Comparison of ENCODE assay signal across 15 mouse cellular contexts in genomic region chr1:144200496-144200895, GRCm38 (mm10). TPM values are rescaled to one million over a fixed set of nuclear protein-coding genes. Genes with fewer than 3 reads are reported as not detected.
A peak's percentile ranks its signal among the peaks of the same experiment; 100 is the strongest.
DNase-seq lines count a peak whose midpoint lies in the region; ATAC-seq and TF ChIP-seq lines count a peak whose summit lies in the region.
"Had no signal": no experiment of that assay in that cellular context is flagged by ENCODE, and none has a peak within 500 bp of the region (broad histone marks: within the 10 kb centered on the region; RNA-seq: fewer than 3 reads in every experiment).

No protein-coding gene starts in this region.

- no peak for TF ChIP-seq POLR2A in kidney, adult 2 months (IDR thresholded peaks at IDR 0.05; ENCODE audit: low read depth, low read length)
- TF ChIP-seq POLR2A in CH12.LX (IDR thresholded peaks at IDR 0.05; ENCODE audit: low read depth, low read length) = no peak

- ATAC-seq in kidney, embryonic 15.5 days (replicated peaks; ENCODE audit: low FRiP score) = no peak
- no peak for ATAC-seq in hindbrain, embryonic 14.5 days (ENCODE audit: low FRiP score)

- peak; percentile 93 for TF ChIP-seq EP300 in CH12.LX (IDR thresholded peaks at IDR 0.05; ENCODE audit: low read length)

- in situ Hi-C loops in CH12.LX (cut with MboI; ENCODE audit: low pct_ligation_motif_present, low pct_unique_long_range_greater_than_20kb, low sequenced_read_pairs) = no loop called here

- H3K27ac ChIP-seq in kidney, adult 2 months (ENCODE audit: insufficient read depth, low read depth, low read length) = no peak overlapping the region
- no peak overlapping the region for H3K27ac ChIP-seq in kidney, embryonic 15.5 days
- H3K27ac ChIP-seq in CH12.LX (ENCODE audit: insufficient read depth, low read depth) = no peak overlapping the region
- H3K27ac ChIP-seq in hindbrain, embryonic 14.5 days = no peak overlapping the region
- H3K27ac ChIP-seq: hindbrain, embryonic 13.5 days; liver, embryonic 14.5 days; midbrain, embryonic 12.5 days had no signal

- no peaks in the 10 kb centered on the region for H3K36me3 ChIP-seq in kidney, adult 2 months (ENCODE audit: control insufficient read depth, insufficient read depth, low read length)
- H3K36me3 ChIP-seq in kidney, embryonic 15.5 days = no peaks in the 10 kb centered on the region
- no peaks in the 10 kb centered on the region for H3K36me3 ChIP-seq in CH12.LX (replicated peaks in 1 of 2; ENCODE audit: control insufficient read depth in 1 of 2, insufficient read depth in 1 of 2, low read length in 1 of 2)
- no peaks in the 10 kb centered on the region for H3K36me3 ChIP-seq in hindbrain, embryonic 14.5 days (replicated peaks; ENCODE audit: control insufficient read depth, insufficient read depth)
- H3K36me3 ChIP-seq: hindbrain, embryonic 13.5 days; midbrain, embryonic 12.5 days had no signal

- H3K9ac ChIP-seq in kidney, embryonic 15.5 days = no peak overlapping the region
- H3K9ac ChIP-seq in CH12.LX (ENCODE audit: insufficient read depth, low read depth) = no peak overlapping the region
- no peak overlapping the region for H3K9ac ChIP-seq in hindbrain, embryonic 14.5 days
- H3K9ac ChIP-seq: hindbrain, embryonic 13.5 days; liver, embryonic 14.5 days; midbrain, embryonic 12.5 days had no signal

- H3K4me3 ChIP-seq in kidney, adult 2 months (ENCODE audit: insufficient read depth, low read depth, low read length) = no peak overlapping the region
- no peak overlapping the region for H3K4me3 ChIP-seq in kidney, embryonic 15.5 days (replicated peaks)
- no peak overlapping the region for H3K4me3 ChIP-seq in CH12.LX (replicated peaks in 1 of 3; ENCODE audit: low read depth in 2 of 3, low read length in 2 of 3, poor library complexity in 1 of 3)
- no peak overlapping the region for H3K4me3 ChIP-seq in hindbrain, embryonic 14.5 days (replicated peaks; ENCODE audit: low read length)
- H3K4me3 ChIP-seq: erythroblast, embryonic 14.5 days; hindbrain, embryonic 13.5 days; midbrain, embryonic 12.5 days had no signal

- DNase-seq in kidney, adult 2 months = peak; percentile 6
- DNase-seq in CH12.LX (ENCODE audit: extremely low read depth) = peak; percentile 91
- DNase-seq in induced T-regulatory cell, adult 2 months (ENCODE audit: low read depth) = peak; percentile 43
- DNase-seq in natural killer cell, adult 2 months (ENCODE audit: low spot score in 2 of 2) = peak; percentile 84 to 86
- no peak for DNase-seq in hindbrain, embryonic 14.5 days (ENCODE audit: low spot score)
- no peak for DNase-seq in right cerebral cortex, postnatal 4 days
- DNase-seq: cerebellum, adult 9-10 months; kidney, adult 18-20 months had no signal

- H3K79me2 ChIP-seq in CH12.LX (replicated peaks; ENCODE audit: control insufficient read depth, extremely low read depth, insufficient read depth, poor library complexity, severe bottlenecking) = no peaks in the 10 kb centered on the region

- no peaks in the 10 kb centered on the region for H3K4me1 ChIP-seq in kidney, adult 2 months (ENCODE audit: control insufficient read depth, insufficient read depth, low read length)
- no peaks in the 10 kb centered on the region for H3K4me1 ChIP-seq in kidney, embryonic 15.5 days
- peaks cover 8 to 64% of the 10 kb centered on the region in 2 experiments; a peak in 3 of 4 replicates for H3K4me1 ChIP-seq in CH12.LX (ENCODE audit: control insufficient read depth in 1 of 2, insufficient read depth in 2 of 2)
- H3K4me1 ChIP-seq in hindbrain, embryonic 14.5 days (replicated peaks; ENCODE audit: control insufficient read depth, insufficient read depth, low read length) = no peaks in the 10 kb centered on the region
- H3K4me1 ChIP-seq: hindbrain, embryonic 13.5 days; midbrain, embryonic 12.5 days had no signal

- WGBS in kidney, adult 2 months = 41% methylated on average over 2 of the region's 2 CpGs
- 70% methylated on average over 2 of the region's 2 CpGs for WGBS in kidney, embryonic 15.5 days
- WGBS in hindbrain, embryonic 14.5 days = 81% methylated on average over 2 of the region's 2 CpGs

- no peak for TF ChIP-seq RAD21 in CH12.LX (IDR thresholded peaks at IDR 0.05; ENCODE audit: low read depth, low read length)

- no peak overlapping the region for H3K4me2 ChIP-seq in kidney, embryonic 15.5 days
- H3K4me2 ChIP-seq in CH12.LX (ENCODE audit: insufficient read depth, low read depth, poor library complexity, severe bottlenecking) = peak overlapping the region; percentile 44; the same call in 1 of the 2 replicates
- no peak overlapping the region for H3K4me2 ChIP-seq in hindbrain, embryonic 14.5 days (replicated peaks)
- H3K4me2 ChIP-seq: hindbrain, embryonic 13.5 days; midbrain, embryonic 12.5 days had no signal

- dilution Hi-C loops in CH12.LX (cut with MboI; ENCODE audit: extremely low pct_ligation_motif_present, extremely low pct_unique_long_range_greater_than_20kb, low sequenced_read_pairs) = no loop called here

- H3K9me3 ChIP-seq in kidney, embryonic 15.5 days (replicated peaks) = no peaks in the 10 kb centered on the region
- H3K9me3 ChIP-seq in CH12.LX (replicated peaks; ENCODE audit: low read length) = no peaks in the 10 kb centered on the region
- H3K9me3 ChIP-seq in hindbrain, embryonic 14.5 days (ENCODE audit: control insufficient read depth, low read length) = no peaks in the 10 kb centered on the region
- H3K9me3 ChIP-seq: hindbrain, embryonic 13.5 days; midbrain, embryonic 12.5 days had no signal

- H3K27me3 ChIP-seq in kidney, adult 2 months (replicated peaks; ENCODE audit: control insufficient read depth, insufficient read depth, low read length) = no peaks in the 10 kb centered on the region
- no peaks in the 10 kb centered on the region for H3K27me3 ChIP-seq in kidney, embryonic 15.5 days
- H3K27me3 ChIP-seq in CH12.LX (replicated peaks) = no peaks in the 10 kb centered on the region
- H3K27me3 ChIP-seq in hindbrain, embryonic 14.5 days (ENCODE audit: control insufficient read depth, insufficient read depth, low read length) = no peaks in the 10 kb centered on the region
- H3K27me3 ChIP-seq: hindbrain, embryonic 13.5 days; midbrain, embryonic 12.5 days had no signal

- TF ChIP-seq CTCF in kidney, adult 2 months (conservative IDR thresholded peaks at IDR 0.05; ENCODE audit: insufficient read depth, insufficient read length, low read depth, low read length) = no peak
- no peak for TF ChIP-seq CTCF in CH12.LX (conservative IDR thresholded peaks at IDR 0.05 in 1 of 2, IDR thresholded peaks at IDR 0.05 in 1 of 2; ENCODE audit: low read depth in 2 of 2, low read length in 2 of 2)

TF ChIP-seq in CH12.LX, 34 proteins besides CTCF, POLR2A, EP300 and RAD21 (continues in another document):
- no peak for TF ChIP-seq ZC3H11A (IDR thresholded peaks at IDR 0.05; ENCODE audit: low read depth, low read length)
- TF ChIP-seq MXI1 (IDR thresholded peaks at IDR 0.05; ENCODE audit: low read depth, low read length) = peak; percentile 52; the same call in 1 of the 2 replicates
- peak; percentile 78 for TF ChIP-seq MAX (IDR thresholded peaks at IDR 0.05; ENCODE audit: low read length)
- TF ChIP-seq JUND (conservative IDR thresholded peaks at IDR 0.05; ENCODE audit: low read depth, low read length) = peak; percentile 62
- no peak for TF ChIP-seq ZKSCAN1 (IDR thresholded peaks at IDR 0.05; ENCODE audit: borderline replicate concordance, low read depth, low read length)
- no peak for TF ChIP-seq TBP (conservative IDR thresholded peaks at IDR 0.05; ENCODE audit: low read depth, low read length)
- 0 out of 2 replicates have a peak, but pooled peaks have one; percentile 7 for TF ChIP-seq ZNF384 (IDR thresholded peaks at IDR 0.05; ENCODE audit: low read depth, low read length)
- peak; percentile 54 for TF ChIP-seq TCF12 (IDR thresholded peaks at IDR 0.05; ENCODE audit: low read depth, low read length)
- TF ChIP-seq KAT2A (IDR thresholded peaks at IDR 0.05; ENCODE audit: insufficient replicate concordance, low read length) = 0 out of 2 replicates have a peak, but pooled peaks have one; percentile 31
- peak; percentile 98 for TF ChIP-seq BHLHE40 (IDR thresholded peaks at IDR 0.05; ENCODE audit: low read depth, low read length)
- TF ChIP-seq ETS1 (conservative IDR thresholded peaks at IDR 0.05; ENCODE audit: low read depth, low read length) = peak; percentile 93
- TF ChIP-seq GABPA (IDR thresholded peaks at IDR 0.05; ENCODE audit: insufficient replicate concordance, low read depth, low read length) = no peak
- TF ChIP-seq NRF1 (IDR thresholded peaks at IDR 0.05; ENCODE audit: low read depth, low read length) = no peak
- peak; percentile 98 for TF ChIP-seq MEF2A (IDR thresholded peaks at IDR 0.05; ENCODE audit: borderline replicate concordance, low read depth, low read length)
- no peak for TF ChIP-seq RCOR1 (conservative IDR thresholded peaks at IDR 0.05; ENCODE audit: low read depth, low read length)
- TF ChIP-seq MYC (IDR thresholded peaks at IDR 0.05; ENCODE audit: low read depth, low read length) = peak; percentile 94
- TF ChIP-seq UBTF (IDR thresholded peaks at IDR 0.05; ENCODE audit: low read depth, low read length) = no peak
- TF ChIP-seq SIN3A (IDR thresholded peaks at IDR 0.05; ENCODE audit: low read length) = peak; percentile 63
- no peak for TF ChIP-seq PAX5 (IDR thresholded peaks at IDR 0.05; ENCODE audit: low read length)
- no peak for TF ChIP-seq NELFE (IDR thresholded peaks at IDR 0.05; ENCODE audit: low read depth, low read length)
- no peak for TF ChIP-seq ZMIZ1 (IDR thresholded peaks at IDR 0.05; ENCODE audit: low read depth, low read length)
- TF ChIP-seq POLR2AphosphoS2 (IDR thresholded peaks at IDR 0.05; ENCODE audit: low read depth, low read length) = no peak
- TF ChIP-seq JUN (IDR thresholded peaks at IDR 0.05; ENCODE audit: insufficient read depth, low read depth, low read length) = no peak
- TF ChIP-seq ELF1 (IDR thresholded peaks at IDR 0.05; ENCODE audit: low read depth, low read length) = peak; percentile 53

RNA-seq across cellular contexts. Expression of gene Rgs13, which starts 23.3 kb away (rescaled TPM):
- not detected in 2 replicates for polyA plus RNA-seq in kidney, adult 2 months (2012; rRNA removed)
- not detected in 2 replicates for polyA plus RNA-seq in kidney, embryonic 15.5 days (2015; fragmentation: Nextera tagmentation; extraction: Ambion mirVana)
- 149 and 168 TPM in 2 replicates for total RNA-seq in CH12.LX (2012; rRNA removed)
- 1,247 and 1,500 TPM in 2 replicates for total RNA-seq in CH12.LX (2014; rRNA removed)
- polyA plus RNA-seq in CH12.LX (2012; ENCODE audit: insufficient read length, low read depth) = 619 and 698 TPM in 2 replicates
- 0.37 and 0.40 TPM in 2 replicates for polyA plus RNA-seq in hindbrain, embryonic 14.5 days (2014; fragmentation: Nextera tagmentation; extraction: Ambion mirVana)
- polyA plus RNA-seq: erythroblast, embryonic 14.5 days; gonadal fat pad, adult 2 months; liver, embryonic 14.5 days had no signal

RNA-seq across cellular contexts. Expression of gene Rgs1, which starts 48.5 kb away (rescaled TPM):
- polyA plus RNA-seq in kidney, adult 2 months (2012; rRNA removed) = 0.27 TPM in 1 of 2 replicates, not detected in the other
- polyA plus RNA-seq in kidney, embryonic 15.5 days (2015; fragmentation: Nextera tagmentation; extraction: Ambion mirVana) = 0.35 TPM in 1 of 2 replicates, not detected in the other
- 3.1 and 3.2 TPM in 2 replicates for total RNA-seq in CH12.LX (2012; rRNA removed)
- total RNA-seq in CH12.LX (2014; rRNA removed) = 25.2 and 35.2 TPM in 2 replicates
- polyA plus RNA-seq in CH12.LX (2012; ENCODE audit: insufficient read length, low read depth) = 3.6 and 4.6 TPM in 2 replicates
- polyA plus RNA-seq in hindbrain, embryonic 14.5 days (2014; fragmentation: Nextera tagmentation; extraction: Ambion mirVana) = not detected in 2 replicates
- polyA plus RNA-seq: hindbrain, embryonic 13.5 days; midbrain, embryonic 12.5 days; neural tube, embryonic 11.5 days had no signal

Comparison
In these comparisons a context has a peak if more than half of its experiments do, and no peak if none do; other contexts are left out.
1. DNase-seq: peak in kidney, adult 2 months (single experiment), CH12.LX (single experiment), induced T-regulatory cell, adult 2 months (single experiment) and natural killer cell, adult 2 months (2 of 2); none in hindbrain, embryonic 14.5 days (single experiment) and right cerebral cortex, postnatal 4 days (single experiment).
2. RNA of gene Rgs13, which starts 23.3 kb away (polyA plus RNA-seq): 619 to 698 TPM in CH12.LX; 0.37 to 0.40 TPM in hindbrain, embryonic 14.5 days, not detected in kidney, adult 2 months and not detected in kidney, embryonic 15.5 days; every median in the first group is over 100 times any median in the second.